Mouse (Mus musculus) CH12.LX (cell line): ENCODE results near the gene Ranbp10. TPM values are rescaled to one million over a fixed set of nuclear protein-coding genes. Genes with fewer than 3 reads are reported as not detected.
A peak's percentile ranks its signal among the peaks of the same experiment; 100 is the strongest.

Source experiments
- DNase-seq: peaks from one replicate; pipeline ENCODE4 v3.0.0-alpha.2; 2013; ENCODE audit errors: extremely low read depth
- H3K27ac ChIP-seq: 2 replicates; pipeline ENCODE4 v1.5.1; 2012; ENCODE audit warnings: low read depth, mild to moderate bottlenecking, control low read depth, moderate library complexity; ENCODE audit not compliant: insufficient read depth
- H3K27me3 ChIP-seq: replicated peaks from 2 replicates; pipeline ENCODE3; 2012; ENCODE audit warnings: inconsistent platforms
- H3K36me3 ChIP-seq, 2 experiments: replicated peaks in 1 of 2; 2 replicates each; pipeline versions ENCODE3 to v1.6.1; 2012; ENCODE audit warnings: inconsistent platforms in 1 of 2, low read length in 1 of 2, mild to moderate bottlenecking in 1 of 2, mixed read lengths in 1 of 2, moderate library complexity in 1 of 2; ENCODE audit not compliant: control insufficient read depth in 1 of 2, insufficient read depth in 1 of 2
- H3K4me1 ChIP-seq, 2 experiments: 2 replicates each; pipeline ENCODE4 v1.6.1; 2012; ENCODE audit warnings: inconsistent platforms in 1 of 2, moderate library complexity in 1 of 2; ENCODE audit not compliant: insufficient read depth in 2 of 2, control insufficient read depth in 1 of 2
- H3K4me2 ChIP-seq: 2 replicates; pipeline ENCODE4 v1.6.1; 2012; ENCODE audit warnings: low read depth, mild to moderate bottlenecking, control low read depth; ENCODE audit not compliant: poor library complexity, insufficient read depth, severe bottlenecking
- H3K4me3 ChIP-seq, 3 experiments: fragments of 150-350 bp in 1 of 3; sonication (generic) in 1 of 3; replicated peaks in 1 of 3; 2 replicates each; pipeline versions ENCODE3 to v1.5.1; 2011 to 2012; ENCODE audit warnings: low read depth in 2 of 3, low read length in 2 of 3, mild to moderate bottlenecking in 2 of 3, moderate library complexity in 2 of 3, control low read depth in 1 of 3, improper control_type of control experiment in 1 of 3, inconsistent platforms in 1 of 3, mixed read lengths in 1 of 3; ENCODE audit not compliant: poor library complexity in 1 of 3
- H3K79me2 ChIP-seq: replicated peaks from 2 replicates; pipeline ENCODE4 v1.6.1; 2012; ENCODE audit warnings: mild to moderate bottlenecking, moderate library complexity; ENCODE audit not compliant: control insufficient read depth, poor library complexity, insufficient read depth, severe bottlenecking; ENCODE audit errors: extremely low read depth
- H3K9ac ChIP-seq: 2 replicates; pipeline ENCODE4 v1.6.1; 2012; ENCODE audit warnings: low read depth, mild to moderate bottlenecking, control low read depth, moderate library complexity; ENCODE audit not compliant: insufficient read depth
- H3K9me3 ChIP-seq: replicated peaks from 2 replicates; pipeline ENCODE3; 2012; ENCODE audit warnings: low read length, inconsistent platforms, mixed read lengths
- E2F4 ChIP-seq: IDR thresholded peaks from 2 replicates; pipeline ENCODE4 v1.6.1; 2011; ENCODE audit warnings: low read depth, low read length, improper control_type of control experiment; ENCODE audit not compliant: insufficient replicate concordance
- EP300 ChIP-seq: IDR thresholded peaks from 2 replicates; pipeline ENCODE4 v1.6.1; 2011; ENCODE audit warnings: low read length, improper control_type of control experiment
- ETS1 ChIP-seq: conservative IDR thresholded peaks from 2 replicates; pipeline ENCODE4 v1.6.1; 2012; ENCODE audit warnings: low read depth, mild to moderate bottlenecking, inconsistent platforms, low read length, improper control_type of control experiment, moderate library complexity
- GABPA ChIP-seq: IDR thresholded peaks from 2 replicates; pipeline ENCODE4 v1.6.1; 2012; ENCODE audit warnings: low read depth, low read length, improper control_type of control experiment, inconsistent platforms; ENCODE audit not compliant: insufficient replicate concordance
- IRF4 ChIP-seq: IDR thresholded peaks from 2 replicates; pipeline ENCODE4 v1.6.1; 2014; ENCODE audit warnings: low read depth, mild to moderate bottlenecking, inconsistent platforms, low read length, improper control_type of control experiment
- JUN ChIP-seq: IDR thresholded peaks from 2 replicates; pipeline ENCODE4 v1.6.1; 2011; ENCODE audit warnings: low read depth, mild to moderate bottlenecking, low read length, improper control_type of control experiment, moderate library complexity; ENCODE audit not compliant: insufficient read depth
- KAT2A ChIP-seq: IDR thresholded peaks from 2 replicates; pipeline ENCODE4 v1.6.1; 2012; ENCODE audit warnings: low read length, improper control_type of control experiment, inconsistent platforms; ENCODE audit not compliant: insufficient replicate concordance
- MAFK ChIP-seq: IDR thresholded peaks from 2 replicates; pipeline ENCODE4 v1.6.1; 2011; ENCODE audit warnings: low read length, improper control_type of control experiment; ENCODE audit not compliant: insufficient replicate concordance
- MAZ ChIP-seq: IDR thresholded peaks from 2 replicates; pipeline ENCODE4 v1.6.1; 2012; ENCODE audit warnings: low read depth, mild to moderate bottlenecking, inconsistent platforms, low read length, improper control_type of control experiment, moderate library complexity
- MEF2A ChIP-seq: IDR thresholded peaks from 2 replicates; pipeline ENCODE4 v1.6.1; 2014; ENCODE audit warnings: low read depth, mild to moderate bottlenecking, inconsistent platforms, low read length, improper control_type of control experiment, borderline replicate concordance
- MXI1 ChIP-seq: IDR thresholded peaks from 2 replicates; pipeline ENCODE4 v1.6.1; 2011; ENCODE audit warnings: mild to moderate bottlenecking, low read depth, low read length, improper control_type of control experiment
- MYC ChIP-seq: IDR thresholded peaks from 2 replicates; pipeline ENCODE4 v1.6.1; 2011; ENCODE audit warnings: low read depth, mild to moderate bottlenecking, improper control_type of control experiment, low read length
- NELFE ChIP-seq: IDR thresholded peaks from 2 replicates; pipeline ENCODE4 v1.6.1; 2011; ENCODE audit warnings: low read depth, low read length, improper control_type of control experiment
- PAX5 ChIP-seq: IDR thresholded peaks from 2 replicates; pipeline ENCODE4 v1.6.1; 2012; ENCODE audit warnings: low read length, inconsistent platforms, mixed read lengths
- POLR2A ChIP-seq: IDR thresholded peaks from 2 replicates; pipeline ENCODE4 v1.6.1; 2011; ENCODE audit warnings: low read depth, mild to moderate bottlenecking, improper control_type of control experiment, low read length
- RAD21 ChIP-seq: IDR thresholded peaks from 2 replicates; pipeline ENCODE4 v1.6.1; 2011; ENCODE audit warnings: low read depth, mild to moderate bottlenecking, low read length, improper control_type of control experiment, moderate library complexity
- RCOR1 ChIP-seq: conservative IDR thresholded peaks from 2 replicates; pipeline ENCODE4 v1.6.1; 2012; ENCODE audit warnings: low read depth, mild to moderate bottlenecking, inconsistent platforms, low read length, improper control_type of control experiment
- SIN3A ChIP-seq: IDR thresholded peaks from 2 replicates; pipeline ENCODE4 v1.6.1; 2012; ENCODE audit warnings: low read length, improper control_type of control experiment, inconsistent platforms
- SMC3 ChIP-seq: IDR thresholded peaks from 2 replicates; pipeline ENCODE4 v1.6.1; 2011; ENCODE audit warnings: low read depth, low read length, improper control_type of control experiment
- TCF12 ChIP-seq: IDR thresholded peaks from 2 replicates; pipeline ENCODE4 v1.6.1; 2014; ENCODE audit warnings: low read depth, mild to moderate bottlenecking, inconsistent platforms, low read length, improper control_type of control experiment
- UBTF ChIP-seq: IDR thresholded peaks from 2 replicates; pipeline ENCODE4 v1.6.1; 2012; ENCODE audit warnings: low read depth, mild to moderate bottlenecking, inconsistent platforms, low read length, improper control_type of control experiment, moderate library complexity
- USF1 ChIP-seq: IDR thresholded peaks from 2 replicates; pipeline ENCODE4 v1.6.1; 2014; ENCODE audit warnings: low read depth, mild to moderate bottlenecking, inconsistent platforms, low read length, improper control_type of control experiment
- ZC3H11A ChIP-seq: IDR thresholded peaks from 2 replicates; pipeline ENCODE4 v1.6.1; 2012; ENCODE audit warnings: low read depth, mild to moderate bottlenecking, inconsistent platforms, low read length, improper control_type of control experiment
- dilution Hi-C: fragments of 300-500 bp; cut with MboI; formaldehyde crosslinking; loops from 2 replicates; pipeline ENCODE4 v1.14.3; 2020; ENCODE audit warnings: low sequenced_read_pairs; ENCODE audit not compliant: extremely low pct_unique_long_range_greater_than_20kb, extremely low pct_ligation_motif_present
- in situ Hi-C: fragments of 300-500 bp; cut with MboI; formaldehyde crosslinking; loops from 3 replicates; pipeline ENCODE4 v1.14.3; 2019; ENCODE audit warnings: low sequenced_read_pairs, low pct_ligation_motif_present, low pct_unique_long_range_greater_than_20kb, mixed read lengths
- polyA plus RNA-seq: library from polyadenylated mRNA; unstranded; fragments of >175 nt; gene quantifications from 2 replicates; pipeline ENCODE4 v1.2.1, GENCODE M21; 2012; ENCODE audit warnings: low read depth; ENCODE audit not compliant: insufficient read length
- total RNA-seq, 2 experiments: library from RNA; depleted of rRNA; stranded (reverse); fragments of 300-350 nt in 1 of 2; fragments of >200 nt in 1 of 2; gene quantifications; 2 replicates each; pipeline ENCODE4 v1.2.3; 2012 to 2014

The Ranbp10 gene
- total and polyA plus RNA-seq, 3 experiments, result 7.4 to 15.8 (median 8.7) TPM

DNA sequence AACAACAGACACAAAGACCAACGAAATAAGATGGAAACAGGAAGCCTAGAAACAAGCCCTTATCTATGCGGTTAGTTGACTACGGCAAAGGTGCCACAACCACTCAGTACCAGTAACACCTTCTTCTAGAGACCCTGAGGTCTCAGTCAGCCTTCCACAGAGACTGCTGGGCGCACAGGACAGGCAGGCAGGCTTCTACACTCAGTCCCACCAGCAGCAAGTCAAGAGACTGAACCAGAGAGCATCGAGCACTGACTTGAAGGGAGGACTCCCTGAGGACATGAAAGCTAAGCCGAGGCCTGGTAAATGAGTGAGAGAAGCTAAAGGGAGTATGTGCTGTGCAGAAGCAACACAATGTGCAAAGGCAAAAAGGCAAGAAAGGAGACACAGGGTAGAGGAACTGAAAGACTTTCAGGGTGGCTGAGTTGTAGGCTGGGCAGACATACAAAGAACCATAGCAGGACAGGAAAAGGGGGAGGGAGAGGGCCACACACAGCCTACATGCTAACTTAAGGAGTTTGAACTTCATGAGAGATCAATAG, 16.8 kb downstream of the Ranbp10 start:
- no peaks in the 10 kb centered on the region for H3K9me3 ChIP-seq
- H3K4me1 ChIP-seq, result peaks cover 15 to 62% of the 10 kb centered on the region in 2 experiments
- H3K9ac ChIP-seq, result peak overlapping the region; percentile 55
- dilution Hi-C loops (no loop called here), in situ Hi-C loops (no loop called here)
- H3K4me3 ChIP-seq, result peak overlapping the region; percentile 14 to 39 (median 23)
- peaks cover 3 to 51% of the 10 kb centered on the region in 2 experiments for H3K36me3 ChIP-seq
- H3K27me3 ChIP-seq, result no peaks in the 10 kb centered on the region
- peak overlapping the region; percentile 97 for H3K27ac ChIP-seq
- peaks cover 20% of the 10 kb centered on the region for H3K79me2 ChIP-seq
- TF ChIP-seq MXI1 (peak; percentile 57; the same call in 1 of the 2 replicates), ZC3H11A (no peak), TCF12 (peak; percentile 18; the same call in 1 of the 2 replicates), ETS1 (no peak), SIN3A (peak; percentile 44; the same call in 1 of the 2 replicates), KAT2A (0 out of 2 replicates have a peak, but pooled peaks have one; percentile 15), USF1 (no peak), POLR2A (peak; percentile 33; the same call in 1 of the 2 replicates), IRF4 (peak; percentile 87; the same call in 1 of the 2 replicates), MAFK (0 out of 2 replicates have a peak, but pooled peaks have one; percentile 19), EP300 (peak; percentile 68)
- H3K4me2 ChIP-seq, result peak overlapping the region; percentile 98
- DNase-seq, result peak; percentile 76

- Histone ChIP-seq H3K9ac (no peak overlapping the region), H3K27me3 (no peaks in the 10 kb centered on the region), H3K4me2 (no peak overlapping the region), H3K79me2 (peaks cover 20% of the 10 kb centered on the region), H3K4me3 (no peak overlapping the region)
- no peak for DNase-seq
- TF ChIP-seq E2F4 (no peak), MEF2A (no peak), POLR2A (no peak), GABPA (no peak), ZC3H11A (no peak), RAD21 (no peak), NELFE (no peak), PAX5 (no peak), MAZ (no peak), JUN (no peak), MYC (no peak), RCOR1 (no peak), SMC3 (no peak), UBTF (no peak)
- TF ChIP-seq, all 38 proteins: peak for 0
- Histone ChIP-seq H3K9me3 (no peaks in the 10 kb centered on the region), H3K27ac (no peak overlapping the region), H3K4me1 (peaks cover 15 to 63% of the 10 kb centered on the region in 2 experiments), H3K36me3 (peaks cover 0 to 51% of the 10 kb centered on the region in 2 experiments)
- dilution Hi-C loops, result no loop called here
- in situ Hi-C loops, result no loop called here
Measured at GRCm38 (mm10) chr8:105808480-105808879, 18.7 kb downstream of the Ranbp10 start.
